Mouse (Mus musculus): ENCODE measurements around the gene Zfp385c. TPM values are rescaled to one million over a fixed set of nuclear protein-coding genes. Genes with fewer than 3 reads are reported as not detected.
A peak's percentile ranks its signal among the peaks of the same experiment; 100 is the strongest.

The Zfp385c gene
- polyA plus RNA-seq, 1 experiment from 2014 or later = 0.26 TPM

GRCm38 (mm10) chr11:100730477-100731205, 38.4 kb upstream of the Zfp385c start:
- no peak overlapping the region for H3K4me3 ChIP-seq (ENCODE audit: low read length)
- ATAC-seq (ENCODE audit: low read depth) = no peak
- H3K9me3 ChIP-seq (ENCODE audit: control insufficient read depth, low read length) = no peaks in the 10 kb centered on the region
- peaks cover 3% of the 10 kb centered on the region for H3K36me3 ChIP-seq (ENCODE audit: control insufficient read depth, insufficient read depth, low read length)
- H3K4me2 ChIP-seq (ENCODE audit: low read depth, low read length) = no peak overlapping the region
- H3K4me1 ChIP-seq (replicated peaks; ENCODE audit: control insufficient read depth, insufficient read depth, low read length) = peaks cover 3% of the 10 kb centered on the region
- H3K27ac ChIP-seq (ENCODE audit: low read length) = no peak overlapping the region
- WGBS = 88% methylated on average over 6 of the region's 6 CpGs
- no peak overlapping the region for H3K9ac ChIP-seq (ENCODE audit: low read length)
- H3K27me3 ChIP-seq (ENCODE audit: control insufficient read depth, insufficient read depth, low read depth, low read length) = no peaks in the 10 kb centered on the region

DNA sequence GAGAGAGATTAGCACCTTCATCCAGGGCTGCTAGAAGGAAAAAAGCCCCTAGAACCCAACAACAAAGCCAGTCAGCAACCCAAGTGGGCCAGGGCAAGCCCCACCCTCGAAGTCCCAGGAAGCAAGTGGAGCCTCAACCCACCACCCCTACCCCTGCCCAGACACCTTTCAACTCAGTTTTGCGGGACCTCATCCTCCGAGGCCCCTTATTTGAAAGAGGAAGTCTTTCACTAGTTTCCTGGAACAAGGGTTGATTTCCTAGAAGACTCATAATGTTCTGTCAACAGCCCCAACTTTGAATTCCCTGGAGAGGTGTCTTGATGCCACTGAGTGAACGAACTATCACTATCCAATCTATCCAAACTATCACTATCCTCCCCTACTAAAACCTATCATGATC, 37.7 kb upstream of the Zfp385c start:
- H3K4me2 ChIP-seq (ENCODE audit: low read depth, low read length) = no peak overlapping the region
- ATAC-seq (ENCODE audit: low read depth) = no peak
- H3K4me3 ChIP-seq (ENCODE audit: low read length) = no peak overlapping the region
- no peaks in the 10 kb centered on the region for H3K9me3 ChIP-seq (ENCODE audit: control insufficient read depth, low read length)
- no peak overlapping the region for H3K9ac ChIP-seq (ENCODE audit: low read length)
- 75% methylated on average over 4 of the region's 4 CpGs for WGBS
- peaks cover 3% of the 10 kb centered on the region for H3K36me3 ChIP-seq (ENCODE audit: control insufficient read depth, insufficient read depth, low read length)
- peaks cover 7% of the 10 kb centered on the region for H3K4me1 ChIP-seq (replicated peaks; ENCODE audit: control insufficient read depth, insufficient read depth, low read length)
- H3K27ac ChIP-seq (ENCODE audit: low read length) = no peak overlapping the region
- no peaks in the 10 kb centered on the region for H3K27me3 ChIP-seq (ENCODE audit: control insufficient read depth, insufficient read depth, low read depth, low read length)

DNA sequence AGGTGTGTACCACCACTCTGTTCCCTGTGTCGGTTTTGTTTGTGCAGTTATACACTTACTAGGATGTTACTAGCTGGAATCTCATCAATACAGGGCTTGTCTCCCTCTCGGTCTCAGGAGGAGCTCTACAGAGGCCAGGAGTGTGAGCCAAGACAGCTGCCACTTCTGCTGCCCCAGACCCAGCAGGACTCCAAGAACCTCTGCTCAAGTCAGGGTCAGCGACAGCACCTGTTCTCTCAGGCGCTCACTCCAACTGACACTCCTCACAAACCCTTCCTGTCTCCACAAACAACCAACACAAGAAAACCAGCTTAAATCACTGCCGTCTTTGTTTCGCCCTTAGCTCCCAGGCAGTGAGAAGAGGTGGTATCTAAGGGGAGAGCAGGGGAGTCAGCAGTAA, 36.3 kb upstream of the Zfp385c start:
- Histone ChIP-seq H3K4me3 (ENCODE audit: low read length) (no peak overlapping the region), H3K9ac (ENCODE audit: low read length) (no peak overlapping the region), H3K4me2 (ENCODE audit: low read depth, low read length) (no peak overlapping the region), H3K27ac (ENCODE audit: low read length) (no peak overlapping the region), H3K36me3 (ENCODE audit: control insufficient read depth, insufficient read depth, low read length) (peaks cover 3% of the 10 kb centered on the region), H3K4me1 (replicated peaks; ENCODE audit: control insufficient read depth, insufficient read depth, low read length) (peaks cover 13% of the 10 kb centered on the region), H3K9me3 (ENCODE audit: control insufficient read depth, low read length) (no peaks in the 10 kb centered on the region), H3K27me3 (ENCODE audit: control insufficient read depth, insufficient read depth, low read depth, low read length) (no peaks in the 10 kb centered on the region)
- ATAC-seq (ENCODE audit: low read depth) = no peak
- 81% methylated on average over 6 of the region's 6 CpGs for WGBS

GRCm38 (mm10) chr11:100727201-100727600, 34.9 kb upstream of the Zfp385c start:
- 94% methylated on average over 3 of the region's 3 CpGs for WGBS
- no peak overlapping the region for H3K4me2 ChIP-seq (ENCODE audit: low read depth, low read length)
- no peak overlapping the region for H3K27ac ChIP-seq (ENCODE audit: low read length)
- no peak for ATAC-seq (ENCODE audit: low read depth)
- peaks cover 3% of the 10 kb centered on the region for H3K36me3 ChIP-seq (ENCODE audit: control insufficient read depth, insufficient read depth, low read length)
- H3K9ac ChIP-seq (ENCODE audit: low read length) = no peak overlapping the region
- H3K9me3 ChIP-seq (ENCODE audit: control insufficient read depth, low read length) = no peaks in the 10 kb centered on the region
- peaks cover 17% of the 10 kb centered on the region for H3K4me1 ChIP-seq (replicated peaks; ENCODE audit: control insufficient read depth, insufficient read depth, low read length)
- H3K4me3 ChIP-seq (ENCODE audit: low read length) = no peak overlapping the region
- H3K27me3 ChIP-seq (ENCODE audit: control insufficient read depth, insufficient read depth, low read depth, low read length) = no peaks in the 10 kb centered on the region

DNA sequence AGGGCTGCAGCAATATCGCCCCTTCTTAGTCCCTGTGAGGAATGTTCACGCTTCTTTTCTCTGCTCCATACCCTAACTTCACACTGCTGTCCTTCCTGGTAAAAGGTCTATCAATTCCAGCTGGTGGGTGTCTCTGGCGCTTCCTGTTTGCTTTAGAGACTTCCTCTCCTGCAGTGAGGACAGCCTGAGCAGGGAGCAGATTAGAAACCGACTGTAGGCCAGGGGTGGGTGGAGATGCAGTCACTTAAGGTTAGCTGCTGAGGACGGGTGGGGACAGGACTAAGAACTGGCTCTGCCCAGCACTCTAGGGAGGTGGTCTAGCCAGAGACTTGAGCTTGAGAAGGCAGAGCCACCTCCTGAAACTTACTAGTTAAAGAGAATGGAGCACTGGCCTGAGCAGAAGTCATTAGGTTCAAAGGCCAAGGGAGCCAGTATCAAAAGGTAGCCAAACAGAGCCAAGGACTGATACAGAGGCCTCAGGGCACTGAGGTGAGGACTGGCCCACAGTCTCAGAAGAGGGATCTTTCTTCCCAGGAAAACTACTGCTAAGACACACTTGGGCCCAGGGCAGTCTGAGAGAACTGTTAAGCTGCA, 32.8 kb upstream of the Zfp385c start:
- ATAC-seq (ENCODE audit: low read depth) = peak; percentile 75
- Histone ChIP-seq H3K4me1 (replicated peaks; ENCODE audit: control insufficient read depth, insufficient read depth, low read length) (peaks cover 32% of the 10 kb centered on the region), H3K27ac (ENCODE audit: low read length) (peak overlapping the region; percentile 30), H3K27me3 (ENCODE audit: control insufficient read depth, insufficient read depth, low read depth, low read length) (no peaks in the 10 kb centered on the region), H3K4me3 (ENCODE audit: low read length) (no peak overlapping the region), H3K9me3 (ENCODE audit: control insufficient read depth, low read length) (no peaks in the 10 kb centered on the region), H3K36me3 (ENCODE audit: control insufficient read depth, insufficient read depth, low read length) (peaks cover 3% of the 10 kb centered on the region), H3K9ac (ENCODE audit: low read length) (0 out of 2 replicates have a peak overlapping the region, but pooled peaks have one; percentile 5), H3K4me2 (ENCODE audit: low read depth, low read length) (peak overlapping the region; percentile 5; the same call in 1 of the 2 replicates)
- WGBS = 15% methylated on average over 5 of the region's 5 CpGs

DNA sequence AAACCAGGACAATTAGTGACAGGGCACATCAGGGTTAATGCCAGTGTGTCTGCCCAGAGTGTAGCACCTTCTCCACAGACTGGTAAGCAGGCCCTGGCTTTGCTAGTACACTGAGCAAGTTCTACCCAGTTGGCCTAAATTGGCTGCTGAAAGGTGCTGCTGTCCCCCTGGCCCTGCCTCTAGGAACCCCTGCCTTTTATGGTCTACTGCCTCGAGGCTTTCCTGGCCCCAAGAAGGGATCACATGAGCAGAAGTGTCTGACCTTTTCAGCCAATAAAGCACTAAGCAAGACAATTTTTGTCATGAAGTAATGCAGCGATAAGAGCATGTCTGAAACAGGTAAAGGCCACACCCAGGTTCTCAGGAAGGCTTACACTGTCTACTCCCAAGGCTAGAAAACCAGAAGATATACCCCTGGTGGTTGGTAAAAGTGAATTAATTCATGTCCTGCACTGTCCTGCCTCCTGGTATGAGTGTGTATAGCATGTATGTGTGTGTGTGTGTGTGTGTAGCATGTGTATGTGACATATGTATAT, 30.3 kb upstream of the Zfp385c start:
- Histone ChIP-seq H3K9me3 (ENCODE audit: control insufficient read depth, low read length) (no peaks in the 10 kb centered on the region), H3K9ac (ENCODE audit: low read length) (no peak overlapping the region), H3K4me1 (replicated peaks; ENCODE audit: control insufficient read depth, insufficient read depth, low read length) (peaks cover 32% of the 10 kb centered on the region), H3K27ac (ENCODE audit: low read length) (peak overlapping the region; percentile 68), H3K27me3 (ENCODE audit: control insufficient read depth, insufficient read depth, low read depth, low read length) (no peaks in the 10 kb centered on the region), H3K4me3 (ENCODE audit: low read length) (no peak overlapping the region), H3K36me3 (ENCODE audit: control insufficient read depth, insufficient read depth, low read length) (peaks cover 9% of the 10 kb centered on the region), H3K4me2 (ENCODE audit: low read depth, low read length) (no peak overlapping the region)
- no peak for ATAC-seq (ENCODE audit: low read depth)
- 43% methylated on average over 2 of the region's 2 CpGs for WGBS

- WGBS = 58% methylated on average over 8 of the region's 8 CpGs
- H3K4me1 ChIP-seq (replicated peaks; ENCODE audit: control insufficient read depth, insufficient read depth, low read length) = peaks cover 32% of the 10 kb centered on the region
Measured at GRCm38 (mm10) chr11:100721776-100722492, 29.7 kb upstream of the Zfp385c start.

GRCm38 (mm10) chr11:100721254-100721653, 29.0 kb upstream of the Zfp385c start:
- Histone ChIP-seq H3K9me3 (ENCODE audit: control insufficient read depth, low read length) (no peaks in the 10 kb centered on the region), H3K27me3 (ENCODE audit: control insufficient read depth, insufficient read depth, low read depth, low read length) (no peaks in the 10 kb centered on the region), H3K9ac (ENCODE audit: low read length) (no peak overlapping the region), H3K36me3 (ENCODE audit: control insufficient read depth, insufficient read depth, low read length) (peaks cover 10% of the 10 kb centered on the region), H3K4me2 (ENCODE audit: low read depth, low read length) (no peak overlapping the region), H3K27ac (ENCODE audit: low read length) (peak overlapping the region; percentile 73), H3K4me3 (ENCODE audit: low read length) (no peak overlapping the region), H3K4me1 (replicated peaks; ENCODE audit: control insufficient read depth, insufficient read depth, low read length) (peaks cover 32% of the 10 kb centered on the region)
- no peak for ATAC-seq (ENCODE audit: low read depth)
- WGBS = 56% methylated on average over 4 of the region's 4 CpGs

More at GRCm38 (mm10) chr11:100721776-100722492, 29.7 kb upstream of the Zfp385c start:
- Histone ChIP-seq H3K36me3 (ENCODE audit: control insufficient read depth, insufficient read depth, low read length) (peaks cover 10% of the 10 kb centered on the region), H3K9ac (ENCODE audit: low read length) (no peak overlapping the region), H3K4me2 (ENCODE audit: low read depth, low read length) (no peak overlapping the region), H3K9me3 (ENCODE audit: control insufficient read depth, low read length) (no peaks in the 10 kb centered on the region), H3K4me3 (ENCODE audit: low read length) (no peak overlapping the region), H3K27me3 (ENCODE audit: control insufficient read depth, insufficient read depth, low read depth, low read length) (no peaks in the 10 kb centered on the region), H3K27ac (ENCODE audit: low read length) (peak overlapping the region; percentile 68)
- no peak for ATAC-seq (ENCODE audit: low read depth)

- Histone ChIP-seq H3K9ac (ENCODE audit: low read length) (peak overlapping the region; percentile 36), H3K27ac (ENCODE audit: low read length) (peak overlapping the region; percentile 73), H3K36me3 (ENCODE audit: control insufficient read depth, insufficient read depth, low read length) (peaks cover 13% of the 10 kb centered on the region), H3K4me1 (replicated peaks; ENCODE audit: control insufficient read depth, insufficient read depth, low read length) (peaks cover 29% of the 10 kb centered on the region), H3K9me3 (ENCODE audit: control insufficient read depth, low read length) (no peaks in the 10 kb centered on the region), H3K27me3 (ENCODE audit: control insufficient read depth, insufficient read depth, low read depth, low read length) (no peaks in the 10 kb centered on the region), H3K4me2 (ENCODE audit: low read depth, low read length) (no peak overlapping the region), H3K4me3 (ENCODE audit: low read length) (no peak overlapping the region)
- ATAC-seq (ENCODE audit: low read depth) = no peak
- 60% methylated on average over 5 of the region's 5 CpGs for WGBS
Measured at GRCm38 (mm10) chr11:100720345-100720744, 28.1 kb upstream of the Zfp385c start.
